Mouse (Mus musculus): ENCODE measurements around the gene Zfp213. TPM values are rescaled to one million over a fixed set of nuclear protein-coding genes. Genes with fewer than 3 reads are reported as not detected.
A peak's percentile ranks its signal among the peaks of the same experiment; 100 is the strongest.

Gene Zfp213
- polyA plus RNA-seq, 1 experiment from 2014 or later = 17.7 TPM

DNA sequence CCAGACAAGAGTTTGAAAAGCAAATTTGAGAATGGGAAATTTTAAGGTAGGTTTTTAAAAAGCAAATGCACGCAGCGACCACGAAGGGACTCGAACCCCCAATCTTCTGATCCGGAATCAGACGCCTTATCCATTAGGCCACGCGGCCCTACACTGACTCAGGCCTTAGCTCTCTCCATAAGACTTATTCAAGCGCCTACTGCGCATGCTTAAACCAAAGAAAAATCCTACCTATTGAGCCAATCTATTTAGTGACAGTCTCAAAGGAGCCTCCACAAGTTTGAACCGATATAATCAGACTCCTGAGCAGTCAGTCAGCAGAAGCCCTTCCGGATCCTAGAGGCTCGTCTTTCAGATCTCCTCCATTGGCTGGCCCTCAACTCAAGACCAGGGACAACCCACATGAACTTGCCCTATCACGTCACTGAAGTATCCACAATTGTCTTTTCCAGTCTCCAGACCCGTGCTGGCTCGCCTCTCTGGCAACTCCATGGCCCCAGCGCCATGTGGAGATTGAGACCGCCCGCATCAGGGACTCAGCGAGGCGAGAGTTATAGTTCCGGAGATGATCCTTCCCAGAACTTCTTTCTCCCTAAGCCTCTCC lies 13.7 kb downstream of the Zfp213 start:
- no peaks in the 10 kb centered on the region for H3K9me3 ChIP-seq
- H3K27me3 ChIP-seq (replicated peaks) = no peaks in the 10 kb centered on the region
- under 1% methylated on average over 22 of the region's 22 CpGs for WGBS
- peak; percentile 71 for ATAC-seq
- peak overlapping the region; percentile 76 for H3K4me2 ChIP-seq (replicated peaks)
- H3K4me1 ChIP-seq (replicated peaks) = peaks cover 9% of the 10 kb centered on the region
- peak overlapping the region; percentile 60 for H3K9ac ChIP-seq
- H3K4me3 ChIP-seq (replicated peaks) = peak overlapping the region; percentile 54
- no peaks in the 10 kb centered on the region for H3K36me3 ChIP-seq
- H3K27ac ChIP-seq = peak overlapping the region; percentile 89

DNA sequence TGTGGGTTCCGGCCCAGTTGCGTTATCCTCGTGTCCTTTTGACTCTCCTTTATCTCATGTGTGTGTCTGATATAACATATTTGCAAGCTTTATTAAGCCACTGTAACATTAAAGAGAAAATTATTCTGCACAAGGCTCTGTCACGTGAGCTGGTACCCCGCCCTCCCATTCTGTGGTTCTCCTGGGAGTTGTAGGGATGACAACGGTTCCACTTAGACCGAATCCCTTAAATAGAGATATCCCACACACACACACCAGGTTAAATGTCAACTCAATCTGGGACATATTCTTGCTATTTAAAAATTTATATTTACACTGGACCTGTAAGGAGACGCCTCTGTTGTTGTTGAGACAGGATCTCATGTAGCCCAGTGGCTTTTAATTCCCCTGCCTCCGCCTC lies 14.6 kb downstream of the Zfp213 start:
- H3K36me3 ChIP-seq = no peaks in the 10 kb centered on the region
- H3K27me3 ChIP-seq (replicated peaks) = no peaks in the 10 kb centered on the region
- peaks cover 12% of the 10 kb centered on the region for H3K4me1 ChIP-seq (replicated peaks)
- WGBS = 6% methylated on average over 9 of the region's 9 CpGs
- no peak overlapping the region for H3K27ac ChIP-seq
- ATAC-seq = no peak
- no peak overlapping the region for H3K9ac ChIP-seq
- no peaks in the 10 kb centered on the region for H3K9me3 ChIP-seq
- H3K4me3 ChIP-seq (replicated peaks) = peak overlapping the region; percentile 54
- H3K4me2 ChIP-seq (replicated peaks) = peak overlapping the region; percentile 76

DNA sequence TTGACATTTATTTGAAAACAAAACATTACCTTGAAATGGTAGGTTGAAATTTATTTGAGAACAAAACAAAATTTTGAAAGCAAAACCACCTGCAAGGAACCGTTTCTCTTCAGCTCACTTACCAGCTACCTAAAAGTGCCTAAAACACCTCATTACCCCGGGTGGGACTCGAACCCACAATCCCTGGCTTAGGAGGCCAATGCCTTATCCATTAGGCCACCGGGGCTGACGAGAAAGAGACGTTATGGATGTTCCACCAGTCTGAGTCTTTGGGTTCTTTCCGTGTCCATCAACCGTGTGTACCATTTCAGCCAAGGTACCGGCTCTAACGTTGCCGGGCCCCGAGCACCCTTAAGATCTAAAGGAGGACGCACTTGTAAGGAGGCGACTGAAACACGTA lies 15.4 kb downstream of the Zfp213 start:
- H3K4me3 ChIP-seq (replicated peaks) = peak overlapping the region; percentile 54
- WGBS = 1% methylated on average over 15 of the region's 15 CpGs
- no peaks in the 10 kb centered on the region for H3K9me3 ChIP-seq
- H3K4me2 ChIP-seq (replicated peaks) = peak overlapping the region; percentile 76
- peaks cover 15% of the 10 kb centered on the region for H3K4me1 ChIP-seq (replicated peaks)
- H3K27me3 ChIP-seq (replicated peaks) = no peaks in the 10 kb centered on the region
- no peak overlapping the region for H3K27ac ChIP-seq
- no peak overlapping the region for H3K9ac ChIP-seq
- H3K36me3 ChIP-seq = no peaks in the 10 kb centered on the region
- ATAC-seq = peak; percentile 34

- no peak overlapping the region for H3K9ac ChIP-seq
- no peaks in the 10 kb centered on the region for H3K27me3 ChIP-seq (replicated peaks)
- no peaks in the 10 kb centered on the region for H3K36me3 ChIP-seq
- no peaks in the 10 kb centered on the region for H3K9me3 ChIP-seq
- H3K4me2 ChIP-seq (replicated peaks) = 0 out of 2 replicates have a peak overlapping the region, but pooled peaks have one; percentile 76
- no peak for ATAC-seq
- 54% methylated on average over 11 of the region's 11 CpGs for WGBS
- no peak overlapping the region for H3K4me3 ChIP-seq (replicated peaks)
- no peak overlapping the region for H3K27ac ChIP-seq
- peaks cover 17% of the 10 kb centered on the region for H3K4me1 ChIP-seq (replicated peaks)
Observed at GRCm38 (mm10) chr17:23547681-23548443, 16.2 kb downstream of the Zfp213 start.

GRCm38 (mm10) chr17:23546702-23547505 lies 17.1 kb downstream of the Zfp213 start:
- Histone ChIP-seq H3K27ac (peak overlapping the region; percentile 82), H3K9me3 (no peaks in the 10 kb centered on the region), H3K36me3 (no peaks in the 10 kb centered on the region), H3K4me1 (replicated peaks) (peaks cover 19% of the 10 kb centered on the region), H3K27me3 (replicated peaks) (no peaks in the 10 kb centered on the region), H3K4me3 (replicated peaks) (peak overlapping the region; percentile 65), H3K9ac (peak overlapping the region; percentile 70), H3K4me2 (replicated peaks) (peak overlapping the region; percentile 54)
- ATAC-seq = peak; percentile 41
- WGBS = under 1% methylated on average over 42 of the region's 42 CpGs

DNA sequence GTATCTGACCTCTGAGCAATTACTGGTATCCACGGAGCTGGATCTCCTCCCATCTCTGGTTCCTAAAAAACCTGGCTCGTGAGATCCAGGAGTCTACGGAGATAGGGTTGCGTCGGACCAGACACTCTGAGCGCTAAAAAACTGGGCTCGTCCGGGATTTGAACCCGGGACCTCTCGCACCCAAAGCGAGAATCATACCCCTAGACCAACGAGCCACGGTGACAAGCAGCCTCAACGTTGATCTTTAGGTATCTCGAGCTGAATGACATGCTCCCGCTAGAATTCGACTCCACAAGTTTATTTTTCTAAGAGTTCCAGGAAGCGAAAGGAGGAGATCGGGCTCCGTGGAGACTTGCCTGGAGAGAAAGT lies 17.7 kb downstream of the Zfp213 start:
- Histone ChIP-seq H3K9me3 (no peaks in the 10 kb centered on the region), H3K4me1 (replicated peaks) (peaks cover 15% of the 10 kb centered on the region; the same call in 1 of the 2 replicates), H3K27me3 (replicated peaks) (no peaks in the 10 kb centered on the region), H3K4me2 (replicated peaks) (peak overlapping the region; percentile 54), H3K9ac (peak overlapping the region; percentile 70), H3K4me3 (replicated peaks) (peak overlapping the region; percentile 65), H3K27ac (peak overlapping the region; percentile 82), H3K36me3 (no peaks in the 10 kb centered on the region)
- WGBS = under 1% methylated on average over 20 of the region's 20 CpGs
- ATAC-seq = peak; percentile 50

DNA sequence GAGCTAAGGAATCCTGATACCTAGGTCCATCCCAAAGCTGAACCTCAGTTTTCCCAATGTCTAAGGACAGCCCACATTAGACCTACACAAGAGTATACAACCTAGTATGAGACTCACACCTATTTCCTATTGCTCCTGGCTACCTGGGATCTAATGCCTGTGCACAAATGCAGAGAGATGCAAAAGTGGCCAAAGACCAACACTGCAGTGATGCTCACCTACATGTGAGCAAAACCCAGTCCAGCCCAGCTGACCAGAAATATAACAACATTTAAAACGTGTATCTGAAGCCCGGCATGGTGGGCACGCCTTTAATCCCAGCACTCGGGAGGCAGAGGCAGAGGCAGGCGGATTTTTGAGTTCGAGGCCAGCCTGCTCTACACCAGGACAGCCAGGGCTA lies 18.2 kb downstream of the Zfp213 start:
- no peaks in the 10 kb centered on the region for H3K9me3 ChIP-seq
- ATAC-seq = no peak
- no peaks in the 10 kb centered on the region for H3K36me3 ChIP-seq
- peaks cover 12% of the 10 kb centered on the region; the same call in 1 of the 2 replicates for H3K4me1 ChIP-seq (replicated peaks)
- peak overlapping the region; percentile 65 for H3K4me3 ChIP-seq (replicated peaks)
- 21% methylated on average over 6 of the region's 6 CpGs for WGBS
- H3K9ac ChIP-seq = no peak overlapping the region
- no peak overlapping the region for H3K27ac ChIP-seq
- H3K4me2 ChIP-seq (replicated peaks) = peak overlapping the region; percentile 54
- no peaks in the 10 kb centered on the region for H3K27me3 ChIP-seq (replicated peaks)

DNA sequence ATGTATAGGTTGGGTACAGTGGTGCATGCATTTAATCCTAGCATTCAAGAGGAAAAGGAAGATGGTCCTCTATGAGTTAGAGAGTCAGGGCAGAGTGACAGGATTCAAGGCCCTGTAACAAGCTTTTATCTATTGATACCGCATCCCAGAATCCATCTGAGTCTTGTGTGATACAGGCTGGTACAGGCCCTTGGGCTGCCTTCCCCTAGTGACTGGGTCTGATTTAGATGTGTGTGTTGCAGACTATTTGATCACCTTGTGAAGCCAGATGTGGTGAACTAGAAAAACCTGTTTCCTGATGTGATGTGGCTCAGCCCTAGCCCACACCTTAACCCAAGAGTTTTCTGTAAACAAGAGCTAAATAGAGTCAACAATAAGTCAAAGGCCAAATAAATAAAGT lies 19.3 kb downstream of the Zfp213 start:
- Histone ChIP-seq H3K9me3 (no peaks in the 10 kb centered on the region), H3K4me2 (replicated peaks) (no peak overlapping the region), H3K27ac (no peak overlapping the region), H3K27me3 (replicated peaks) (peaks cover 4% of the 10 kb centered on the region; the same call in 1 of the 2 replicates), H3K4me3 (replicated peaks) (no peak overlapping the region), H3K36me3 (no peaks in the 10 kb centered on the region), H3K4me1 (replicated peaks) (peaks cover 12% of the 10 kb centered on the region; the same call in 1 of the 2 replicates), H3K9ac (no peak overlapping the region)
- ATAC-seq = no peak
- 94% methylated on average over 1 of the region's 1 CpGs for WGBS

DNA sequence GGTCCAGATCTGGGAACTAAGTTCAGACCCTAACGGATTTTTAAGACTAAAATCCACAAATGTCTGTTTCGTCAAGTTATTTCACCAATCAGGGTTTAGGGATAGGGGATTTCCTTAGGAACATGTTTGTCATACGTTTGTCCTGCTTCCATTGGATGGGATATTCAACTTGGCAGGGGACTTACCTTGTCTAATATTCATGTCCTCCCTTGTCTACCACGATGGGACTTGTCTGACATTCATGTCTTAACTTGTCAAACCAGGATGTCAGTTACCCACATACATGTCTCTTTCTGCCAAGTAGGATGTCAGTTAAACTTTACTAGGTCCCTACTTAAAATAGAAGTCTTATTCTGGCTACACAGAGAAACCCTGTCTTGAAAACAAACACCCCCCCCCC lies 20.1 kb downstream of the Zfp213 start:
- WGBS = 68% methylated on average over 4 of the region's 4 CpGs
- Histone ChIP-seq H3K4me2 (replicated peaks) (peak overlapping the region; percentile 39; the same call in 1 of the 2 replicates), H3K4me1 (replicated peaks) (peaks cover 12% of the 10 kb centered on the region; the same call in 1 of the 2 replicates), H3K27me3 (replicated peaks) (peaks cover 12% of the 10 kb centered on the region; the same call in 1 of the 2 replicates), H3K4me3 (replicated peaks) (no peak overlapping the region), H3K9ac (no peak overlapping the region), H3K36me3 (no peaks in the 10 kb centered on the region), H3K9me3 (no peaks in the 10 kb centered on the region), H3K27ac (no peak overlapping the region)
- no peak for ATAC-seq

- H3K9me3 ChIP-seq = no peaks in the 10 kb centered on the region
- peak; percentile 71 for ATAC-seq
- H3K4me1 ChIP-seq (replicated peaks) = peaks cover 12% of the 10 kb centered on the region; the same call in 1 of the 2 replicates
- WGBS = 25% methylated on average over 5 of the region's 5 CpGs
- H3K4me3 ChIP-seq (replicated peaks) = no peak overlapping the region
- H3K9ac ChIP-seq = no peak overlapping the region
- peak overlapping the region; percentile 38; the same call in 1 of the 2 replicates for H3K27ac ChIP-seq
- H3K27me3 ChIP-seq (replicated peaks) = peaks cover 13% of the 10 kb centered on the region
- no peaks in the 10 kb centered on the region for H3K36me3 ChIP-seq
- H3K4me2 ChIP-seq (replicated peaks) = peak overlapping the region; percentile 39
Observed at GRCm38 (mm10) chr17:23543325-23543724, 20.7 kb downstream of the Zfp213 start.

GRCm38 (mm10) chr17:23542835-23543234 lies 21.2 kb downstream of the Zfp213 start:
- Histone ChIP-seq H3K9ac (no peak overlapping the region), H3K4me1 (replicated peaks) (peaks cover 12% of the 10 kb centered on the region; the same call in 1 of the 2 replicates), H3K36me3 (no peaks in the 10 kb centered on the region), H3K9me3 (no peaks in the 10 kb centered on the region), H3K27ac (0 out of 2 replicates have a peak overlapping the region, but pooled peaks have one; percentile 14), H3K4me2 (replicated peaks) (peak overlapping the region; percentile 25; the same call in 1 of the 2 replicates), H3K27me3 (replicated peaks) (peaks cover 15% of the 10 kb centered on the region), H3K4me3 (replicated peaks) (no peak overlapping the region)
- WGBS = 40% methylated on average over 4 of the region's 4 CpGs
- ATAC-seq = 0 out of 2 replicates have a peak, but pooled peaks have one; percentile 1

All from intestine, embryonic 15.5 days (tissue).